Mouse (Mus musculus): ENCODE measurements around the gene Irf2bp2. TPM values are rescaled to one million over a fixed set of nuclear protein-coding genes. Genes with fewer than 3 reads are reported as not detected.
A peak's percentile ranks its signal among the peaks of the same experiment; 100 is the strongest.

Irf2bp2 gene
- polyA plus RNA-seq, 1 experiment = 91.6 TPM

GRCm38 (mm10) chr8:126595204-126596061, 1.6 kb upstream of the Irf2bp2 start:
- H3K4me3 ChIP-seq (ENCODE audit: low read depth, low read length) = peak overlapping the region; percentile 63
- WGBS = 4% methylated on average over 16 of the region's 16 CpGs
- peaks cover 12% of the 10 kb centered on the region for H3K4me1 ChIP-seq (ENCODE audit: control insufficient read depth, insufficient read depth, insufficient read length, low read length)
- no peak; the same call in 1 of the 2 replicates for TF ChIP-seq POLR2A (IDR thresholded peaks at IDR 0.05; ENCODE audit: low read depth, low read length)
- no peaks in the 10 kb centered on the region for H3K27me3 ChIP-seq (ENCODE audit: control insufficient read depth, insufficient read depth, low read length)
- peaks cover 16% of the 10 kb centered on the region for H3K36me3 ChIP-seq (ENCODE audit: control insufficient read depth, insufficient read depth, low read length)
- H3K27ac ChIP-seq (ENCODE audit: insufficient read depth, low read depth, low read length) = peak overlapping the region; percentile 99

DNA sequence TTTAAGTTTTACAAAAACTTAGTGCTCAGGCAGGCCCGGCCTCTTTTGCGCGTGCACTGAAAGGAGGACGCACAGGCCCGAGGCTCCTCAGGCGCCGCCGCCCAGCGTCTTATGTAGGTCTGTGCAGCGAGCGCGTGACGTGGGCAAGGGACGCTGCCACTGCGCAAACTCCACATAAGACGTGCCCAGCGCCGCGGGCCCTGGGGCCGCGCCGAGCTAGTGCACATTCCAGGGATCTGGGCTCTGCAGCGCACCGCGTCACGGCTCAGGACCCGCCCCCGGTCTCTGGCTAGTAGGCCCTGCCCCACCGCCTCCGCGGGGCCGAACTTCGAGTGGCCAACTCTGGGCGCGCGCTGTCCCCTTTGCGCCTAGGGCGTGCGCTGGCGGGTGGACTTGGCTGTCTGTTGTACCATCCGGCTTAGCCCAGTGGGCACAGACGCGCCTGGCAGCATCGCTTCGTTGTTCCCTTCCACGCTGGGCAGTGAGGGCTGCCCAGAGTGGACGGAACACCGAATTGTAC, 755 bp upstream of the Irf2bp2 start:
- no peak; the same call in none of the 2 replicates for TF ChIP-seq POLR2A (IDR thresholded peaks at IDR 0.05; ENCODE audit: low read depth, low read length)
- no peak for TF ChIP-seq CTCF (IDR thresholded peaks at IDR 0.05; ENCODE audit: extremely low read depth, insufficient read length, insufficient replicate concordance, low read depth, low read length)
- peaks cover 12% of the 10 kb centered on the region for H3K4me1 ChIP-seq (ENCODE audit: control insufficient read depth, insufficient read depth, insufficient read length, low read length)
- H3K4me3 ChIP-seq (ENCODE audit: low read depth, low read length) = peak overlapping the region; percentile 63
- H3K36me3 ChIP-seq (ENCODE audit: control insufficient read depth, insufficient read depth, low read length) = peaks cover 23% of the 10 kb centered on the region
- WGBS = under 1% methylated on average over 48 of the region's 48 CpGs
- peak overlapping the region; percentile 99 for H3K27ac ChIP-seq (ENCODE audit: insufficient read depth, low read depth, low read length)
- no peaks in the 10 kb centered on the region for H3K27me3 ChIP-seq (ENCODE audit: control insufficient read depth, insufficient read depth, low read length)

GRCm38 (mm10) chr8:126592771-126593571, 815 bp downstream of the Irf2bp2 start:
- Histone ChIP-seq H3K27ac (ENCODE audit: insufficient read depth, low read depth, low read length) (peak overlapping the region; percentile 97), H3K4me3 (ENCODE audit: low read depth, low read length) (peak overlapping the region; percentile 77), H3K4me1 (ENCODE audit: control insufficient read depth, insufficient read depth, insufficient read length, low read length) (peaks cover 12% of the 10 kb centered on the region), H3K27me3 (ENCODE audit: control insufficient read depth, insufficient read depth, low read length) (no peaks in the 10 kb centered on the region), H3K36me3 (ENCODE audit: control insufficient read depth, insufficient read depth, low read length) (peaks cover 31% of the 10 kb centered on the region)
- TF ChIP-seq POLR2A (IDR thresholded peaks at IDR 0.05; ENCODE audit: low read depth, low read length) (no peak), CTCF (IDR thresholded peaks at IDR 0.05; ENCODE audit: extremely low read depth, insufficient read length, insufficient replicate concordance, low read depth, low read length) (no peak)
- WGBS = 3% methylated on average over 113 of the region's 113 CpGs

DNA sequence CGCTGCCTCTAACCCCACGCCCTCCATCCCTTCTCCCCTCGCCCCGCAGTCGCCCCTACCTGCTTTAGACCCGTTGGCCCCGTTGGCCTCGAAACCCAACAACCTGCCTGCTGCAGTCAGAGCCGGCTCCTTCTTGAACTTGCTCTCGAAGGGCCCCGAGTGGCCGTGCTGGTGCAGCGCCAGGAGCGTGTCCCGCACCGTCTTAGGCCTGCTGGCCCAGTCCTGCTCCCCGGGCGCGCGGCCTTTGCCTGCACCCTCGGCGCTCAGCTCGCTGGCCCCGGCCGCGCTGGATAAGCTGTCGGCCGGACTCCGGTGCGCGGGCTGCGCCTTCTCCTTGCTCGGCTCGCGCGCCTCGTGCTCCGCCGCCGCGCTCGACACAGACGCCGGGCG, 1.4 kb downstream of the Irf2bp2 start:
- Histone ChIP-seq H3K36me3 (ENCODE audit: control insufficient read depth, insufficient read depth, low read length) (peaks cover 35% of the 10 kb centered on the region), H3K27ac (ENCODE audit: insufficient read depth, low read depth, low read length) (peak overlapping the region; percentile 97), H3K4me3 (ENCODE audit: low read depth, low read length) (peak overlapping the region; percentile 77), H3K4me1 (ENCODE audit: control insufficient read depth, insufficient read depth, insufficient read length, low read length) (peaks cover 16% of the 10 kb centered on the region), H3K27me3 (ENCODE audit: control insufficient read depth, insufficient read depth, low read length) (no peaks in the 10 kb centered on the region)
- under 1% methylated on average over 41 of the region's 45 CpGs for WGBS
- TF ChIP-seq POLR2A (IDR thresholded peaks at IDR 0.05; ENCODE audit: low read depth, low read length) = no peak
- no peak for TF ChIP-seq CTCF (IDR thresholded peaks at IDR 0.05; ENCODE audit: extremely low read depth, insufficient read length, insufficient replicate concordance, low read depth, low read length)

GRCm38 (mm10) chr8:126591821-126592268, 1.9 kb downstream of the Irf2bp2 start:
- H3K4me3 ChIP-seq (ENCODE audit: low read depth, low read length) = peak overlapping the region; percentile 77
- peak overlapping the region; percentile 86 for H3K27ac ChIP-seq (ENCODE audit: insufficient read depth, low read depth, low read length)
- peaks cover 15% of the 10 kb centered on the region for H3K4me1 ChIP-seq (ENCODE audit: control insufficient read depth, insufficient read depth, insufficient read length, low read length)
- H3K27me3 ChIP-seq (ENCODE audit: control insufficient read depth, insufficient read depth, low read length) = no peaks in the 10 kb centered on the region
- no peak for TF ChIP-seq POLR2A (IDR thresholded peaks at IDR 0.05; ENCODE audit: low read depth, low read length)
- peaks cover 38% of the 10 kb centered on the region for H3K36me3 ChIP-seq (ENCODE audit: control insufficient read depth, insufficient read depth, low read length)
- under 1% methylated on average over 9 of the region's 9 CpGs for WGBS

DNA sequence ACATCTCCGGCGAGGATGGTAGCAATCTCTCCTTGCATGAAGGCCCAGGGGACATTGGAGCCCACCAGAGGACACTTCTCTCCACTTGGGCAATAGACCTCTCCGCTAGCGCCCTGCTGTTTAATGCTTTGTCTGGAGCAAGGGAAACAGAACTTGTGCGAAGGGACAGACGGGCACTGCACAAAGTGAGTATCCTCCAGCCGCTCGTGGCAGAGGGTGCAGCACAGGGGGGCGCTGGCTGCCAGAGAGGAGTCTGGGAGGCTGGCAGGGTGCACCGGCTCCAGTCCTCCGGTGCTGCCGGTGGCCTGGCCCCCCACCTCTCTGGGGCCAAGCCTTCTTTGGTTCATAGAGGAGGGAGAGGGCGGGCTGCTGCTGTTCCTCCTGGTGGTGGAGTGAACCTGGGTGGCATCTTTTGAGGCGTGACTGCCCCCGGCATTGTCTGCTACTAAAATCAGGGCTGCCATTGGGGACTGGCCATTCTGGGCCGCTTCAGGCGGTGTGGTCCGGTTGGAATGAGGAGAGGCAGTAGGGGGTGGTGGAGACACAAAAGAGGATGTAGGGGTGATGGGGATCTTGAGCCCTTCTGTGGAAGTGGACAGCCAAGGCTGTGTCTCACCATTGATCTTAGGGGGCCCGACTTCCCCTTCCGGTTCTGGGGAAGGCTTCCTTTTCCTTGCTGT, 2.5 kb downstream of the Irf2bp2 start:
- peaks cover 14% of the 10 kb centered on the region for H3K4me1 ChIP-seq (ENCODE audit: control insufficient read depth, insufficient read depth, insufficient read length, low read length)
- 0% methylated on average over 20 of the region's 20 CpGs for WGBS
- peak overlapping the region; percentile 77 for H3K4me3 ChIP-seq (ENCODE audit: low read depth, low read length)
- H3K36me3 ChIP-seq (ENCODE audit: control insufficient read depth, insufficient read depth, low read length) = peaks cover 42% of the 10 kb centered on the region
- peak overlapping the region; percentile 86 for H3K27ac ChIP-seq (ENCODE audit: insufficient read depth, low read depth, low read length)
- H3K27me3 ChIP-seq (ENCODE audit: control insufficient read depth, insufficient read depth, low read length) = no peaks in the 10 kb centered on the region
- no peak for TF ChIP-seq CTCF (IDR thresholded peaks at IDR 0.05; ENCODE audit: extremely low read depth, insufficient read length, insufficient replicate concordance, low read depth, low read length)
- peak; percentile 16; the same call in 1 of the 2 replicates for TF ChIP-seq POLR2A (IDR thresholded peaks at IDR 0.05; ENCODE audit: low read depth, low read length)
